Mouse (Mus musculus): Measurements from ENCODE around the gene Saa2. TPM values are rescaled to one million over a fixed set of nuclear protein-coding genes. Genes with fewer than 3 reads are reported as not detected.
"Not testable (repeated sequence)": the region's sequence is repeated elsewhere in the genome, so short reads cannot be mapped to it uniquely, and the experiment has no call there.

Saa2 gene
- total and polyA plus RNA-seq, 2 experiments from 2014 or later, result 0.05 to 1.1 TPM

DNA sequence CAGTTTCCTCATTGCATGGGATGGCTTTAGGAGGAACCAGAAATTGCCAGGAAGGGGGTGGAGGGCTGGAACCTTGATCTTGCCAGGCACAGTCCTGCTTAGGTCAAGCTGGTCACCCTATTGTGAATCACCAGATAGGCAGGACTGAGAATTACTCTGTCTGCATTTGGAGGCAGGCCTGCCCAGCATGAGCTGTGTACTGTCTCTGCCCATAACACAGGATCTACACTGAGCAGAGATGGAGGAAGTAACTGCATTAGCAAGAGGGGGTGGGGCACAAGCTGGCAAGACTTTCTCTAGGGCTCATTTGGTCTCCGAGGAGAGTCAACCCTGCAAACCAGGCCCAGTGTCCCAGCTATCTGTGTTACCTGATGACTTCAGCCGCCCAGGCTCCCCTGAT, 16.6 kb upstream of the Saa2 start:
- DNase-seq (ENCODE audit: low spot score), result no peak
- H3K4me1 ChIP-seq (ENCODE audit: insufficient read depth, low read length), result no peaks in the 10 kb centered on the region
- H3K4me3 ChIP-seq (ENCODE audit: low read length), result no peak overlapping the region
- no peaks in the 10 kb centered on the region for H3K9me3 ChIP-seq (ENCODE audit: low read length)
- no peak overlapping the region for H3K4me2 ChIP-seq (ENCODE audit: low read depth, low read length)
- no peak overlapping the region for H3K27ac ChIP-seq
- no peaks in the 10 kb centered on the region for H3K36me3 ChIP-seq (ENCODE audit: insufficient read depth, low read length)
- H3K27me3 ChIP-seq (ENCODE audit: insufficient read depth, low read length), result no peaks in the 10 kb centered on the region
- no peak for TF ChIP-seq CTCF (IDR thresholded peaks at IDR 0.05; ENCODE audit: low read depth)
- no peak for ATAC-seq
- 89% methylated on average over 2 of the region's 2 CpGs for WGBS
- no peak overlapping the region for H3K9ac ChIP-seq (replicated peaks; ENCODE audit: low read length)

DNA sequence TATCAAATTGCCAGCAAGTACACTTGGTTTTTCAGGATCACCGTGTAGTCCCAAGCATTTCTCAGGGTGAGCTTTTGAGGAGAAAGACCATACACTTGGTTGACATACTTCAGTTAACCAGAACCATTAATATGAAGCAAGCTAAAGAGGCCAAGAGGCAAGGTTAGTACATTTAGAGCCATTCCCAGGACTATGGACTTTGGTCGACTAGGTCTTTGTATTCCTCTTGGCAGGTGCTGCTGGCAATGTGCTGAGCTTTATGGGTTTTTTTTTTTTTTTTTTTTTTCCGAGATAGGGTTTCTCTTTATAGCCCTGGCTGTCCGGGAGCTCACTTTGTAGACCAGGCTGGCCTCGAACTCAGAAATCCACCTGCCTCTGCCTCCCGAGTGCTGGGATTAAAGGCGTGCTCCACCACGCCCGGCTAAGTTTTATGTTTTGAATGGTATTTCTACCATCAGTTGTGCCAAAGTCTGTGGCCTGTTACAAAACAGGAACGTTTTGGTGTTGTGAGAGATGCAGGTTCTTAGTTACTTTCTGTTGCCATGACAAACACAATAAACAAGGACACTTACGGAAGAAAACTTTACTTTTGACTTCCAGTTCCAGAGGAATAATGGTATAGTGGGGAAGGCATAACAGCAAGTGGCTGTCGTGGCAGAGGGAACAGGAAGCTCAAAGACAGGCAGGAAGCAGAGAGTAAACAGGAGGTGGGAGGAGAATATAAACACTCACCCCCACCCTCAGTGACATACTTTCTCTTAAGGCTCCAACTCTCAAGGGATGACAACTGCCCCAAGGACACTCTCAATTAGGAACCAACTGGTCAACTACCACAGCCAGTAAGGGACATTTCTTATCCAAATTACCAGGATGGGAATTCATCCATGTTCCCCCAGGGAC, 12.8 kb upstream of the Saa2 start:
- Histone ChIP-seq H3K4me3 (ENCODE audit: low read length) (no peak overlapping the region), H3K4me1 (ENCODE audit: insufficient read depth, low read length) (no peaks in the 10 kb centered on the region), H3K9me3 (ENCODE audit: low read length) (no peaks in the 10 kb centered on the region), H3K4me2 (ENCODE audit: low read depth, low read length) (no peak overlapping the region), H3K36me3 (ENCODE audit: insufficient read depth, low read length) (no peaks in the 10 kb centered on the region), H3K27me3 (ENCODE audit: insufficient read depth, low read length) (no peaks in the 10 kb centered on the region), H3K27ac (no peak overlapping the region), H3K9ac (replicated peaks; ENCODE audit: low read length) (no peak overlapping the region)
- TF ChIP-seq CTCF (IDR thresholded peaks at IDR 0.05; ENCODE audit: low read depth), result no peak
- 84% methylated on average over 12 of the region's 12 CpGs for WGBS
- ATAC-seq (no peak), DNase-seq (ENCODE audit: low spot score) (no peak)

DNA sequence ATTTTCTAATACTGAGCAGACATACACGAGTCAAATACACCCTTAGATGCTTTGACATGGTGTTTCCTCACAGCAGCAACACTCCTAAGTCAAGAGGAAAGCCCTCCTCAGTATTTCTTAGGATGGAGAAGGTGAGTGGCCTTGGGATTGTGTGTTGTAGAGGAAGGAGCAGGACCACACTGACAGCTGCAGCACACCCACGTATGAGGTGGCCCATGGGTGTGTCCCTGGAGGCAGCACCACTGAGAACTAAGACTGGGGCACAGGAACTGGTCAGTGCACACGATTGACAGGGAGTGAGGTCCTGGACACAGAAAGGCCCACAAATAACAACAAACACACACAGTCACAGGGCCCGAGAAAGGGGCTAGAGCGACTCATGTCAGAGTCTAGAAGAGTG, 11.5 kb upstream of the Saa2 start:
- WGBS, result 82% methylated on average over 5 of the region's 5 CpGs
- not testable (repeated sequence) for H3K4me1 ChIP-seq (ENCODE audit: insufficient read depth, low read length); H3K9me3 ChIP-seq (ENCODE audit: low read length); H3K27me3 ChIP-seq (ENCODE audit: insufficient read depth, low read length); H3K27ac ChIP-seq; H3K36me3 ChIP-seq (ENCODE audit: insufficient read depth, low read length); H3K9ac ChIP-seq (replicated peaks; ENCODE audit: low read length); ATAC-seq; DNase-seq (ENCODE audit: low spot score); H3K4me3 ChIP-seq (ENCODE audit: low read length); H3K4me2 ChIP-seq (ENCODE audit: low read depth, low read length)

DNA sequence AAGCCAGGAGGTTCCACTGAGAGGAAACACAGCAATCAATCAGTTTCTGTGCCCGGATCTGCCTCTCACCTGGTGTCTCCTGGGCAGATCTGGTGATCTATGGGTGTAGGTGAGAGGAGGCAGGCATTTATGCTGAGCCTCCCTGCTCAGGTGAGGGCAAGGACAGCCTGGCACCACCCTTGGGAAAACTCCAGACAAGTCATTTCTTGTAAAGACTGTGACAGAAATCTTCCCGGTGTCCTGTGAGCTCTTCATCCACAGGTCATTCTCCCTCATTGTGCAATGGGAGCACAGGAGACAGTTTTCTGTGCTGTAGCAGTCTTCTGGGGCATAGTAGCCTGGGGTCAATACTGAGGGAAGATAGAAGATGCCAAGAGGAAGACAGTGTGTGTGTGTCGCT, 8.7 kb upstream of the Saa2 start, which contains the start of gene Saa1:
Gene Saa1, minus strand, starts transcription at position 101 of the 400 bp plus-strand sequence.
- H3K36me3 ChIP-seq (ENCODE audit: insufficient read depth, low read length); H3K4me1 ChIP-seq (ENCODE audit: insufficient read depth, low read length); H3K4me3 ChIP-seq (ENCODE audit: low read length); DNase-seq (ENCODE audit: low spot score); H3K4me2 ChIP-seq (ENCODE audit: low read depth, low read length); H3K9ac ChIP-seq (replicated peaks; ENCODE audit: low read length); H3K9me3 ChIP-seq (ENCODE audit: low read length); H3K27me3 ChIP-seq (ENCODE audit: insufficient read depth, low read length); H3K27ac ChIP-seq; ATAC-seq: not testable (repeated sequence)
- WGBS, result 73% methylated on average over 3 of the region's 3 CpGs

DNA sequence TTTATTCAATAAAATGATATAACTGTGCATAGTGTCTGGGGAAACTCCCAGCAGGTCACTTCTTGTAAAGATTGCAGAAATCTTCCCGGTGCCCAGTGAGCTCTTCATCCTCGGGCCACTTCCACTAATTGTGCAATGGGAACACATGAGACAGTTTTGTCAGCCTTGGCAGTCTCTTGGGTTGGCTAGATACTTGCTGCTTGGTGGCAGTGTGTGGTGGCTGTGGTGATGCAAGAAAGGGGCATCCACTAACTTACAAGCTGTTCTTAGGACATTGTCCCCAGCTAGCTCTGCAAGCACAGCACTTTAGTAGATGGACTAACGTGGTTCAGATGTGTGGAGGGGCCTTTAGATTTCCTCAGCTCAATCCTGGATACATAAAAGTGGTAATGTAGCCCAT, 5.8 kb upstream of the Saa2 start:
- Histone ChIP-seq H3K27ac (no peak overlapping the region), H3K4me2 (ENCODE audit: low read depth, low read length) (no peak overlapping the region), H3K4me3 (ENCODE audit: low read length) (no peak overlapping the region), H3K4me1 (ENCODE audit: insufficient read depth, low read length) (no peaks in the 10 kb centered on the region), H3K27me3 (ENCODE audit: insufficient read depth, low read length) (no peaks in the 10 kb centered on the region), H3K36me3 (ENCODE audit: insufficient read depth, low read length) (no peaks in the 10 kb centered on the region), H3K9me3 (ENCODE audit: low read length) (no peaks in the 10 kb centered on the region), H3K9ac (replicated peaks; ENCODE audit: low read length) (no peak overlapping the region)
- WGBS, result 88% methylated on average over 3 of the region's 3 CpGs
- DNase-seq (ENCODE audit: low spot score) (no peak), ATAC-seq (no peak)
- TF ChIP-seq CTCF (IDR thresholded peaks at IDR 0.05; ENCODE audit: low read depth), result no peak

DNA sequence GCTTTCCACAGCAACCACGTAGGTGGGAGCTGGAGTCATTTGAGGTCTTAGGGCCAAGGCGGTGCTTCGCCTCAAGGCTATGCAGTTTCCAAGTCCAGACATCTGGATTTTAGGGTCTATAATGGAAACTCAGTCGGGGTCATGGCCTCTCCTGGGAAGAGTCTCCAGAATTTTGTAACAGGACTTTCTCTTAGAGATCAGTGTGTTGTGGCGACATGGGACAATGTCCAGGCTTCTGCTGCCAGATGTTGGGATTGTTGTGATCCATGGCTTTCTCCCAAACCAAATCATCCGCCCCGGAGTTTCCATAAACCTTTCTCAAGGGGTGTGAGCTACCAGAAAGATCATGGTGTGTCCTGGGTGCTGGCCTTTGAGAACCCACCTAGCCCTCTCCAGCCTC, 5.2 kb upstream of the Saa2 start:
- H3K27ac ChIP-seq, result no peak overlapping the region
- no peak overlapping the region for H3K4me2 ChIP-seq (ENCODE audit: low read depth, low read length)
- no peaks in the 10 kb centered on the region for H3K36me3 ChIP-seq (ENCODE audit: insufficient read depth, low read length)
- no peak overlapping the region for H3K4me3 ChIP-seq (ENCODE audit: low read length)
- no peak overlapping the region for H3K9ac ChIP-seq (replicated peaks; ENCODE audit: low read length)
- WGBS, result 83% methylated on average over 7 of the region's 7 CpGs
- DNase-seq (ENCODE audit: low spot score) (no peak), ATAC-seq (no peak)
- no peaks in the 10 kb centered on the region for H3K4me1 ChIP-seq (ENCODE audit: insufficient read depth, low read length)
- H3K9me3 ChIP-seq (ENCODE audit: low read length), result no peaks in the 10 kb centered on the region
- no peak for TF ChIP-seq CTCF (IDR thresholded peaks at IDR 0.05; ENCODE audit: low read depth)
- no peaks in the 10 kb centered on the region for H3K27me3 ChIP-seq (ENCODE audit: insufficient read depth, low read length)

DNA sequence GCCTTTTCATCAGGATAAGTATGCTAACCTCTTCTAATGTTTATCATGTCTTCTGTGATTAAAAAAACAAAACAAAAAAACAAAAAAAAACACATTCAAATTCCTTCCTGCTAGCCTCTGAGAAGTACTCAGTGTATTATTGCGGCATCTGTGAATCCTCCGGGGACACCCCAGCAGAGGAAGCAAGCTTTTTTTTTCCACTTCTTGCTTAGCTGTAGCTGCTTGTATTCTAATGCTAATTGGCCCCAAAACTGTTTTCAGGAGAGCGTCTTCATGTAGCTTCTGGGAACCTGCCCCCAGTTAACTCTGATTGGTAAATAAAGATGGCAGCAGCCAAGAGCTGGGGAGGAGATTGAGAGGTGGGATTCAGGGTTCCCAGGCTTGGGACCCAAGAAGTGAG, 3.1 kb upstream of the Saa2 start:
- no peaks in the 10 kb centered on the region for H3K36me3 ChIP-seq (ENCODE audit: insufficient read depth, low read length)
- no peak for TF ChIP-seq CTCF (IDR thresholded peaks at IDR 0.05; ENCODE audit: low read depth)
- H3K9ac ChIP-seq (replicated peaks; ENCODE audit: low read length), result no peak overlapping the region
- H3K4me3 ChIP-seq (ENCODE audit: low read length), result no peak overlapping the region
- H3K9me3 ChIP-seq (ENCODE audit: low read length), result no peaks in the 10 kb centered on the region
- no peak overlapping the region for H3K4me2 ChIP-seq (ENCODE audit: low read depth, low read length)
- H3K27me3 ChIP-seq (ENCODE audit: insufficient read depth, low read length), result no peaks in the 10 kb centered on the region
- no peaks in the 10 kb centered on the region for H3K4me1 ChIP-seq (ENCODE audit: insufficient read depth, low read length)
- 25% methylated on average over 3 of the region's 3 CpGs for WGBS
- DNase-seq (ENCODE audit: low spot score), result no peak
- no peak for ATAC-seq
- no peak overlapping the region for H3K27ac ChIP-seq
